Mouse (Mus musculus) heart, postnatal 14 days (tissue): ENCODE results near the gene March1. TPM values are rescaled to one million over a fixed set of nuclear protein-coding genes. Genes with fewer than 3 reads are reported as not detected.

ENCODE experiments used
- DNase-seq, 2 experiments: peaks; one replicate each; pipeline ENCODE4 v3.0.0; 2021 to 2022
- intact Hi-C: fragments of 180-260 bp; cut with DNase I; formaldehyde crosslinking; loops from one replicate; pipeline ENCODE4 v1.15.1; 2025
- total RNA-seq, 2 experiments: library from RNA; stranded (reverse); gene quantifications; 2 replicates each; pipeline ENCODE4 v1.2.3; 2021

The March1 gene
- total RNA-seq, 2 experiments from 2014 or later = 1.2 to 1.3 TPM

- intact Hi-C loops = no loop called here
- DNase-seq = no peak
Measured at GRCm38 (mm10) chr8:65976905-65977304, 359.2 kb downstream of the March1 start.

GRCm38 (mm10) chr8:65982039-65982438 is 364.3 kb downstream of the March1 start:
- intact Hi-C loops = no loop called here
- no peak for DNase-seq

DNA sequence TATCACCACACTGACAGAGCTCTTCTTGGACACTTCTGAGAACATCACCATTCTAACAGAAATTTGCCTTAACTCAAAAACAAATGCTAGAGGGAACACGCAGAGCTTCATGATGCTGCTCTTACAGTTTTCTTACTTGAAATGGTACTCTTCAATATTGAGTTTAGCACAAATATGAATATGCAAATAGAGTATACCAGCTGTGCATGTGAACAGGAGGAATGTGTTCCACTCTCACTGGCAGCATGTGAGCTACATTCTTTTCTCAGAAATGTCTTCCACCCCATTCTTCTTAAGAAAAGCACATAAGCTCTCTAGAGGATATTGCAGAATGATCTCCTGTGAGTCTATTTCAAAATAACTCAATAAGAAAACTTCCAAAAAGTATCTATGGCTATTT is 370.0 kb downstream of the March1 start:
- no peak for DNase-seq
- intact Hi-C loops = no loop called here

GRCm38 (mm10) chr8:66022815-66023214 is 405.1 kb downstream of the March1 start:
- DNase-seq = no peak
- intact Hi-C loops = no loop called here

DNA sequence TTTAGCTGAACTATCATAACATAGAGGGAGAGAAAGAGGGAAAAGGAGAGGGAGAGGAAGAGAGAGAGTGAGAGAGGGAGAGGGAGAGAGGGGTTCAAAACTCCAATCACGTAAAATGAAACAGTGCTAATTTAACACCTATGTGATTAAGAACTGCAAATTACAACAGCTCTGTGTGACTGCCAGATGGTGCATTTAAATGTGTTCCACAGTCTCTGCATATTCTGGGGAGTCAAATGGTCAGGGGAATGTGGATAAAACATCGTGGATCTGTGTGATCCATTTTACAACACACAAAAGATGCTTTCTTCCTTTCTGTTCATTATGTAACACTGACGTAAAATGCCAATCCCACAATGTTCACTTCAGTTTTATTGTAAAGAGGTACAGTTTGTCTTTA is 416.0 kb downstream of the March1 start:
- no peak for DNase-seq
- intact Hi-C loops = no loop called here

- intact Hi-C loops = no loop called here
- no peak for DNase-seq
Measured at GRCm38 (mm10) chr8:66034429-66034828, 416.7 kb downstream of the March1 start.

DNA sequence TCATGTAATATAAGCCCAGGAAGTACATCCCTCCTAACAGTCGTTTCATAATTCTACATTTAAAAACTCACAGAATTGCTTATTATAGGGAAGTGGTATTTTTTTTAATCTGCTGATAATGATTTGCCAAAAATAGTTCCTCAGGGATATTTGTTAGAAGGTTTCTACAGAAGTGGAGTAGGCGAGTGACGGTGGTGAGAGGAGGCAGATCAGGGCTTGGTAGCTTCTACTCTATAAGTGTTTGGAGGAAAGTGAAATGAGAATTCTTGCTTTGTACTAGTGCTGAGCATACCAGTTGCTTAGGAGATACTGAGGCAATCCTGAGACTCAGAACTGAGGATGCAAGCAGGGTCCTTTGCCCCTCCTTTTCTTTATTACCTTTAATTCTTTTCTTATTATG is 476.5 kb downstream of the March1 start:
- intact Hi-C loops = no loop called here
- no peak for DNase-seq

DNA sequence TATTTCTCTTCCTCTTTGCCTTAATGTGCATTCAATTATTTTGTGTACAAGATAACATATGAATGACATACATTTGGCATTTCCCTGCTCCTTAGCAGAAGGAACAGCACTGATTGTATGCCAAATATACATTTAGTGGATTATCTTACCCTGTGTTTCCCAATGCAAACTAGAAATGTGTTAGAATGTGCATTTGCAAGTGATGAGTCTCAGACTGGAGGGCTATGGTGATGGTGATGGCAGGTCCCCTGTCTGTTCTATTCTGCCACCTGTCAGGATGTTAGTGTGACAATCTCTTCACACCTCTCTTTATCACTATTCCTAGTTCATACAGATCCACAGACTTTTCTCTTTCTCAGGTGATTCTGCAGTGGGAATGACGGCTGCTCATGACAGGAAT is 480.4 kb downstream of the March1 start:
- no peak for DNase-seq
- intact Hi-C loops = no loop called here

DNA sequence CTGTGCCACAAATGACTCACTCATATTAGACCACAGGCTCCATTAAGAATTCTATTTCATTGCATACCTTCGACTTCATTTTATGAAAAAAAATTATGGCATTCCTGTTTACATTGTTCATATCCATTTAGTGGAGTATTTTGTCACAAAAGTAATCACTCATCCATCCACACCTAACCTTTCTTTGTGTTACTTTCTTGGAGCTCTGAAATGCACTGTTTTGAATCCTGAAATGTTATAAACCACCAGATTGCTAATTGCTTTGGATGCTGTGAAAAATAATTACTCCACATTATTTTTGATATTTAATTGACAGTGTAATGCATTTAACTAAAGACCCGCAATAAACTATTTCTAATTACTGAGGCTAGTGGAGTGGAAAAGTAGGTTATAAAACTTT is 501.6 kb downstream of the March1 start:
- intact Hi-C loops = no loop called here
- DNase-seq = no peak

- intact Hi-C loops = no loop called here
- no peak for DNase-seq
Measured at GRCm38 (mm10) chr8:66159648-66160047, 541.9 kb downstream of the March1 start.

- DNase-seq = no peak
- intact Hi-C loops = no loop called here
Measured at GRCm38 (mm10) chr8:66166835-66167234, 549.1 kb downstream of the March1 start.

- intact Hi-C loops = no loop called here
- DNase-seq = no peak
Measured at GRCm38 (mm10) chr8:66167405-66168173, 549.9 kb downstream of the March1 start.

- DNase-seq = no peak
- intact Hi-C loops = no loop called here
Measured at GRCm38 (mm10) chr8:66179336-66179735, 561.6 kb downstream of the March1 start.

GRCm38 (mm10) chr8:66181265-66181664 is 563.6 kb downstream of the March1 start:
- intact Hi-C loops = no loop called here

DNA sequence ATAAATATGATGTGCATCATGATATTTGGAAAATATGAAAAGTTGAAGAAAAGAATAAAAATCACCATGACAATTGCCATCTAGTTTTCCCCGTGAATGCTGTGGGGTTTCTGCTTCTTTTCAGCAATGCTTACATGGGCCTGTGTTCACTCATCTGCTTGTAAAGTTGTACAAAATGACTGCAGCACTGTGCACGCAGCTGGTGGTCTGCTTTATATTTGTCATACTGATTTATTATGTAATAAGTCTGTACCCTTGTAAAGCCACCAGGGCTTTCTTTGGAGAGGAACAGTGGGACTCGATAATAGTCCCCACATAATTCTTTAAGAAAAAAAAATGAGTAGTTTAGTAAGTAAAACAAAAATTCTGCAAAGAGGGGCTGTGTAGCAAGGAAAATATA is 564.6 kb downstream of the March1 start:
- intact Hi-C loops = no loop called here
- DNase-seq = no peak

More at GRCm38 (mm10) chr8:66181265-66181664, 563.6 kb downstream of the March1 start:
- DNase-seq = no peak

- no peak for DNase-seq
- intact Hi-C loops = no loop called here
Measured at GRCm38 (mm10) chr8:66183454-66183853, 565.8 kb downstream of the March1 start.

- no peak for DNase-seq
- intact Hi-C loops = no loop called here
Measured at GRCm38 (mm10) chr8:66185226-66185625, 567.5 kb downstream of the March1 start.

DNA sequence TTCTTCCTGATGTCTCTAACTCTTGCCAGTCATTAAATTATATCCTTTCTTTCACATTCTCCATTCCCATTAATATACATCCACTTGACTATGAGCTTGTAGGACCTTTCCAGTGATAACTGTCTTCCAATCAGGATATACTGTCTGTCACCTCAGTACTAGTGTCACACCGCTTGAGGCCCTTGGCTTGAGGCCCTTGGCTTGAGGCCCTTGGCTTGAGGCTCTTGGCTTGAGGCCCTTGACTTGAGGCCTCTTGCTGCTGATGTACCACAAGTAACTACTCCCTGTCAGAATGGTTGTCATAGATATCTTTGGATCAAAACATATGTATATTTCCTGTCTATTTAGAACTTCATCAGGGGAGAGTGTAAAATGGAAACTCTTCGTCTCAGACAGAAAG is 576.7 kb downstream of the March1 start:
- peak; percentile 1 to 10 for DNase-seq
- intact Hi-C loops = no loop called here

DNA sequence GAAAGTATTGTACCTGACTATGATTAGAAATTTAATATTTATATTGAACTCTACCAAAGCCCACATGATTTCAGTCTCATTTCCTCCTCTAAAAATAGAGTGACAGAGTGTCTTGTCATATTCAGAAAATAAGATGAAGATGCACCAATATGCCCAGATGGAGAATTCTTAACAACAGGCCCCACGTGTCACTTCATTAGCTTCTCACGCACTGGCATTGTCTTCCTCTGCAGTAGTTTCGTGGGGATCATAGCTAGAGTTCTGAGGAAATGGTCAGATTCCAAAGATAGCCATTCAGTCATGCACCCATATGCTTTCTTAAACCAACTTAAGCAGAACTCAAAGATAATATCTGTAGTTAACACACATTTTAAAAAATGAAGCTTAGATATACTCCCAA is 582.5 kb downstream of the March1 start:
- no peak for DNase-seq
- intact Hi-C loops = no loop called here

- no peak for DNase-seq
- intact Hi-C loops = no loop called here
Measured at GRCm38 (mm10) chr8:66203814-66204438, 586.2 kb downstream of the March1 start.

GRCm38 (mm10) chr8:66209553-66209952 is 591.9 kb downstream of the March1 start:
- no peak for DNase-seq
- intact Hi-C loops = no loop called here

DNA sequence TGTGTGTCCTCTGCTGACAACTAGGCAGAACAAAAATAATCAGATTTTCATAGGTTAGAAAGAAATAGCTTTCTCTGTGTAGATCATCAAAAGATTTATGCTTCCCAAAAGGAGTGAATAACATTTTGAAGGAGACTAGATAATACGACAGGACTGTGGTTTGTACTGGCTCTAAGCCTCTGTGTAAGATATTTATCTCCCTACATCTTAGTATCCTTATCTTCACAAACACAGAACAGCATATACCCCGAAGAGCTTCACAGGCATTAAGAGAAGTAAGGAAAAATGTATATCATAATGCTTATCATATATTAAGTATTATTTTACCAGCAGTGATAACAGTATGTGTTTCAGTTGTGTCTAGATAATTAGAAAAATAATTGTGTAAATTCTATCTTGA is 592.6 kb downstream of the March1 start:
- no peak for DNase-seq
- intact Hi-C loops = no loop called here
